ENCODE assay signal across 18 mouse cellular contexts in the genomic region with DNA sequence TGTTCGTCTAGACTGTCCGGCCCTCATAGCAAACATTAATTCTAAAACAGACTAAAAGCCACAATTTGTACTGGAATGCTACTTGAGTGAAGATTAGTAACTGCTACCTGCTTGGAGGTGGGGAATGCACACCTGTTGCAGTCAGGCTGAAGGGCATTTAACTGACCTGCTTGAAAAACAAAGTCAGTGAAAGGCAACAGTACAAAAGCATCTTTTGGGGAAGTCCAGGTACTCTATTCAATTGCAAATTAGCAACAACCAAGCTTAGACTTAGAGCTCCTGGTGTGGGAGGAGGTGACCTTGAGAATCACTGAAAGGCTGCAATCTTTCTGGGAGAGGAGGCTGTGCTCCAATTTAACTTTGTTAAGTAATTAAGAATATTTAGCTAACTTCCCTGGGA.
"Had no signal": no experiment of that assay in that cellular context is flagged by ENCODE, and none has a peak within 500 bp of the region (broad histone marks: within the 10 kb centered on the region; RNA-seq: fewer than 3 reads in every experiment).

No protein-coding gene starts in this region.

- H3K4me1 ChIP-seq: midbrain, embryonic 10.5 days; midbrain, embryonic 12.5 days; neural tube, embryonic 13.5 days; neural tube, embryonic 15.5 days; stomach, embryonic 15.5 days had no signal

- H3K9ac ChIP-seq: lung, embryonic 14.5 days; midbrain, embryonic 12.5 days; neural tube, embryonic 13.5 days; neural tube, embryonic 15.5 days; stomach, embryonic 15.5 days had no signal

- H3K4me3 ChIP-seq: midbrain, embryonic 10.5 days; midbrain, embryonic 12.5 days; myocyte; neural tube, embryonic 13.5 days; neural tube, embryonic 15.5 days; stomach, embryonic 15.5 days had no signal

- H3K9me3 ChIP-seq: neural tube, embryonic 15.5 days; stomach, embryonic 15.5 days had no signal

- H3K27ac ChIP-seq: midbrain, embryonic 10.5 days; midbrain, embryonic 12.5 days; neural tube, embryonic 13.5 days; neural tube, embryonic 15.5 days; stomach, embryonic 15.5 days; stomach, postnatal 0 days had no signal

- H3K27me3 ChIP-seq: midbrain, embryonic 12.5 days; neural tube, embryonic 13.5 days; neural tube, embryonic 15.5 days; stomach, embryonic 15.5 days had no signal

- H3K4me2 ChIP-seq: lung, embryonic 14.5 days; midbrain, embryonic 12.5 days; neural tube, embryonic 13.5 days; neural tube, embryonic 15.5 days; stomach, embryonic 15.5 days had no signal

- ATAC-seq: midbrain, embryonic 16.5 days had no signal

- DNase-seq: lung, adult 18-20 months; lung, embryonic 14.5 days; lung, postnatal 10 days; lung, postnatal 4 days; midbrain, embryonic 14.5 days; retina, postnatal 1 day; right cerebral cortex, adult 18-20 months; right cerebral cortex, postnatal 25 days; thymus, adult 2 months; thymus, postnatal 25 days had no signal
